Mouse (Mus musculus): ENCODE measurements around the gene Fam122b. TPM values are rescaled to one million over a fixed set of nuclear protein-coding genes. Genes with fewer than 3 reads are reported as not detected.

Gene Fam122b
- polyA plus RNA-seq, 1 experiment from 2014 or later = 9.0 TPM

DNA sequence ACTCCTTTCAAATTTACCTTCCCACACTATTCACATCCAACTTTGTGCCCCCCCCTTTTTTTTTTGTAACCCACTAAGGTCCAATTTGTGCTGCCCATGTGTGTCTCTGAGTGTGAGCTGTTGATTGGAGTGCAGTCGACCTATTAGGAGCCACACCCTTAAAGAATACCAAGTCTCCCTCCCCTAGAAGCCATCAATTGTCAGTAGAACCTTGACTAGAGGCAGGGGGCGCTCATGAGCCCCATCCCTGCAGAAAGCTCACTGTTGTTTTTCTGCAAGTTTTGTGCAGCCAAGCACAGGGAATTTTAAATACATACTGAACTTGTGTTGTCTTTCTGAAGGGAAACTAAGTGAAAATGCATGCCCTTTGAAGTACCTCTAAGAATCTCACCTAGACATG, 31.6 kb downstream of the Fam122b start:
- no peak for DNase-seq (ENCODE audit: low spot score, missing footprints)
- no peak for ATAC-seq (ENCODE audit: low FRiP score)
- no peak overlapping the region for H3K4me2 ChIP-seq
- H3K36me3 ChIP-seq (ENCODE audit: control insufficient read depth, insufficient read depth, low read length) = no peaks in the 10 kb centered on the region
- no peak overlapping the region for H3K4me3 ChIP-seq (ENCODE audit: low read depth, low read length)
- H3K9ac ChIP-seq (ENCODE audit: low read length) = no peak overlapping the region
- no peak overlapping the region for H3K27ac ChIP-seq (ENCODE audit: low read depth, low read length)
- WGBS = 21% methylated on average over 2 of the region's 2 CpGs
- H3K4me1 ChIP-seq (ENCODE audit: control insufficient read depth, insufficient read depth, low read length) = no peaks in the 10 kb centered on the region
- H3K27me3 ChIP-seq (ENCODE audit: control insufficient read depth, insufficient read depth, low read length) = no peaks in the 10 kb centered on the region
- no peaks in the 10 kb centered on the region for H3K9me3 ChIP-seq (ENCODE audit: control insufficient read depth, low read length)

DNA sequence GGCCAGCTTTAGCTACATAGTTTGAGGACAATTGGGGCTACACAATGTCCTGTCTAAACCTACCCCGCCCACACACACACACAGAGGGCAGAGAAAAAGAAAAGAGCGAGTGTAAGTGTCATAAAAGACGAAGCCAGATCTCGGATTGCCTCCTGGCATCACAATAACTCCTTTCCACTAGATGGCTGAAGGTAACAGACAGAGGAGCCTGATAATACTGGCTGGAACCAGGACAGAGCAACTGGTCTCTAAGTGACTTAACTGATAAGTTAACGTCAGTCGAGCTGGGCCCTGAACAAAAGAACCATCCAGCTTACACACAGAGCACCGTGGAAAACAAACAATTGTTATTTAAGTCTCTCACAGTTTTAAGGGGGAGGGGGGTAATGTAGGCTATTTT, 33.2 kb downstream of the Fam122b start:
- Histone ChIP-seq H3K27ac (ENCODE audit: low read depth, low read length) (no peak overlapping the region), H3K27me3 (ENCODE audit: control insufficient read depth, insufficient read depth, low read length) (no peaks in the 10 kb centered on the region), H3K9ac (ENCODE audit: low read length) (no peak overlapping the region), H3K4me1 (ENCODE audit: control insufficient read depth, insufficient read depth, low read length) (no peaks in the 10 kb centered on the region), H3K4me3 (ENCODE audit: low read depth, low read length) (no peak overlapping the region), H3K36me3 (ENCODE audit: control insufficient read depth, insufficient read depth, low read length) (no peaks in the 10 kb centered on the region), H3K9me3 (ENCODE audit: control insufficient read depth, low read length) (no peaks in the 10 kb centered on the region), H3K4me2 (no peak overlapping the region)
- ATAC-seq (ENCODE audit: low FRiP score) = no peak
- no peak for DNase-seq (ENCODE audit: low spot score, missing footprints)
- 38% methylated on average over 6 of the region's 7 CpGs for WGBS

DNA sequence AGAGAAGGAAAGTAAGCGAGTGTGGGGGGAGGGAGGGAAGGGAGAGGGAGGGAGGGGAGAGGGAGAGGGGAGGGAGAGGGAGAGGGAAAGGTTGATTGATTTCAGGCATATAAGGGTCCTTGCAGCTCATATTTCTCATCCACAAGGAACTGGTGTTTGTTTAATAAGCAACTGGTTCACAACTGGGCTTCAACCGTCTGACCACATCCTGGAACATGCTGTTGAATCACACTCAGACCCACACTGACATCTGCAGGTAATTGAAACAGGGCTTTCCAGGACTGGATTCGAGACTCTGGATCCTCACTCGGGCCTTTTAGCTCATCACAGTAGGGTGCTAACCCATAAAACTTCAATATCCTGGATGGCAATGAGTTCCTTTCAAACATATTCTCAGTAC, 35.9 kb downstream of the Fam122b start:
- Histone ChIP-seq H3K27ac (ENCODE audit: low read depth, low read length) (no peak overlapping the region), H3K4me2 (no peak overlapping the region), H3K4me3 (ENCODE audit: low read depth, low read length) (no peak overlapping the region), H3K9me3 (ENCODE audit: control insufficient read depth, low read length) (no peaks in the 10 kb centered on the region), H3K9ac (ENCODE audit: low read length) (no peak overlapping the region), H3K4me1 (ENCODE audit: control insufficient read depth, insufficient read depth, low read length) (no peaks in the 10 kb centered on the region), H3K36me3 (ENCODE audit: control insufficient read depth, insufficient read depth, low read length) (no peaks in the 10 kb centered on the region), H3K27me3 (ENCODE audit: control insufficient read depth, insufficient read depth, low read length) (no peaks in the 10 kb centered on the region)
- ATAC-seq (ENCODE audit: low FRiP score) (no peak), DNase-seq (ENCODE audit: low spot score, missing footprints) (no peak)
- 37% methylated on average over 4 of the region's 4 CpGs for WGBS

DNA sequence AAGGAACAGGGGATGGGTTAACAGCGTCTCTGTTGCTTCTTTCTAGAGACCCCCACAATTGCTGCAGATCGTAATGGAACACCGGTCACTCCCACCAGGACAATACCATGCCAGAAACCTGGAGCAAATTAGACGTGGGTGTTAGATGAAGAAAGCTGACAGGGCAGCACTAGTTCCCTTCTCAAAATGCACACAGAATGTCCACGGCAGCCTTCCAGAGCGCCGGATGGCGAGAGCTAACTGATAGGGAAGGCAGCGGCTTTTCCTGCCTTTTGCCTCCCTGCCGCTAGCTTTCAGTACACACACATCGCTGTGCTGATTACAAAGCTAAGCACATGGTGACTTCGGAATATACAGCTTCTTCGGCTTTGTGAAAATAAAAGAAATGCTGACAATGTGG, 37.6 kb downstream of the Fam122b start:
- Histone ChIP-seq H3K4me2 (peak overlapping the region; percentile 39), H3K4me3 (ENCODE audit: low read depth, low read length) (no peak overlapping the region), H3K9me3 (ENCODE audit: control insufficient read depth, low read length) (no peaks in the 10 kb centered on the region), H3K4me1 (ENCODE audit: control insufficient read depth, insufficient read depth, low read length) (no peaks in the 10 kb centered on the region), H3K9ac (ENCODE audit: low read length) (peak overlapping the region; percentile 9; the same call in 1 of the 2 replicates), H3K27me3 (ENCODE audit: control insufficient read depth, insufficient read depth, low read length) (no peaks in the 10 kb centered on the region), H3K36me3 (ENCODE audit: control insufficient read depth, insufficient read depth, low read length) (no peaks in the 10 kb centered on the region), H3K27ac (ENCODE audit: low read depth, low read length) (no peak overlapping the region)
- WGBS = 34% methylated on average over 13 of the region's 13 CpGs
- DNase-seq (ENCODE audit: low spot score, missing footprints) = peak; percentile 88
- ATAC-seq (ENCODE audit: low FRiP score) = no peak

DNA sequence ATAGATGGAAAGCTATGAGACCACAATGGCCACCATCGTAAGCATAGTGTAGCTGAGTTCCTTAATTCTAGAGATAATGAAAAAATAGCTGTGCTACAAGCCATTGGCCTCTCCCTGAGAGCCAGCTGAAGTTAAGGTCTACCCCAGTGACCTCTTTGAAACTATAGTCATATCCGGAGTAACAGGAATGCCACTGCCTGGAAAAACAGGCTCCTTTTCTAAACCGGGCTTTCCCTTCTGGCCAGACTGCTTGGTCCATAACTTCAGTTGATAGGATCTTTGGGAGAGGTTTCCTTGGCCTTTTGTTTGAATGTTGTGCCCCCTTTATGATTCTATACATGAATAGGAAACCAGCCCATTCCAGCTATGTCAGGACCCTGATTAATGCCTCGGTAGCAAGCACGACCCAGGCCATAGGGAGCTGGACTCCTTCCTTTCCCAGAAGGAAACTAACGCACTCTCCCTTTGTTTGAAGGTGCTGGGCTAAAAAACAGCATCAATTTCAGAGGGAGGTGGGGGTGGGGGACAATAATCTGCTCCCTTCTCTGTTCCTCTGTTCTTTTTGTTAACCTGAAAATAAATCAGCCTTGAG, 45.2 kb downstream of the Fam122b start:
- DNase-seq (ENCODE audit: low spot score, missing footprints) (no peak), ATAC-seq (ENCODE audit: low FRiP score) (no peak)
- H3K27ac ChIP-seq (ENCODE audit: low read depth, low read length) = no peak overlapping the region
- H3K4me2 ChIP-seq = no peak overlapping the region
- H3K9ac ChIP-seq (ENCODE audit: low read length) = no peak overlapping the region
- no peaks in the 10 kb centered on the region for H3K9me3 ChIP-seq (ENCODE audit: control insufficient read depth, low read length)
- no peaks in the 10 kb centered on the region for H3K27me3 ChIP-seq (ENCODE audit: control insufficient read depth, insufficient read depth, low read length)
- no peaks in the 10 kb centered on the region for H3K36me3 ChIP-seq (ENCODE audit: control insufficient read depth, insufficient read depth, low read length)
- WGBS = 61% methylated on average over 6 of the region's 6 CpGs
- H3K4me3 ChIP-seq (ENCODE audit: low read depth, low read length) = no peak overlapping the region
- H3K4me1 ChIP-seq (ENCODE audit: control insufficient read depth, insufficient read depth, low read length) = no peaks in the 10 kb centered on the region

DNA sequence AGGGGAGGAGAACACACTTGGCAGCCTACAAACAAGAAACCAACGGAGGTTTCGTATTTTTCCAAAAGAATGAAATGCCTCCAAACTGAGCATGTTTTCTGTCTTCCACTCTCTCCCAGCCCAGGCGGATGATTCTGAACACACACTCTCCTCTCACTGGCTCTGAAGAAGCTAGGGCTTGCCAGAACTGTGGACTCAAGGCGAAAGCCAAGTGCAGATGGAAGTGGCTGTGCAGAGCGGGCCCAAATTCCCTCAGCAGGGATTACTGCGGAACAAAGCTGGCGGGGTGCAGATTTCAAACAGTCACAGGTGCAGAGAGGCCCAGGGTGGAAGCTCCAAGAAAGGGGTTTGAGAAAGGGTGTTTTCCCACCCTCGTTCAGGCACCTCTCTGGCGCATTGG, 48.8 kb downstream of the Fam122b start:
- 81% methylated on average over 9 of the region's 9 CpGs for WGBS

DNA sequence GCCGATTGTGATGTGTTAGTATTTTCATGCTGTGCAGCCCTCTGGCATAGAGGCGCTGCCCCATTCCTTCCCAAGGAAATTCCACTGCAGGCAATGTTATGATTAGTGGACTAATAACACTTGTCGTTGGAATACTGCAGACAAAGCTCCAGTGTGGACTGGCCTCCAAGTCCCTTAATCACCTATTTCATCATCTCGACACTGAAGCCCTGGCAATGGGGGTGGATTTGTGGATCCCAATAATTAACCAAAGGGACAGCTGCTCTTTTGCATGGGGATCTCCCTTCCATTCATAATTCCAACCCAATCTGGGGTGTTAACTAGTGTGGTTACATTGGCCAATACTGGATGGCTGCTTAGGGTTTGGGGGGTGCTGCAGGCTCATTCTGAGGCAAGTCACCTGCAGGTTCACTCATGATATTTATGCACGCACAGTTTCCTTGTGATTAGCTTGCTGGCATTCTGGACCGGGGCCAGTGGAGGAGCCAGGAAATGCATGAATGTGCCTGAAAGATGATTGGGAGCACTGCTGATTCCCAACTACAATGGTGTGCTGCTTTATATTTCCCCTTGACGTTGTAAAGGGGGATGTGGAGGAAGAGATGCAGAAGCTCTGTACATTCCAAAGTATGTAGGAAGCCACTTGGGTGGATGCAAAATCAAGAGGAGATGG, 54.9 kb downstream of the Fam122b start:
- 84% methylated on average over 7 of the region's 7 CpGs for WGBS
- H3K9ac ChIP-seq (ENCODE audit: low read length) = no peak overlapping the region
- H3K36me3 ChIP-seq (ENCODE audit: control insufficient read depth, insufficient read depth, low read length) = no peaks in the 10 kb centered on the region
- no peak overlapping the region for H3K4me2 ChIP-seq
- H3K27me3 ChIP-seq (ENCODE audit: control insufficient read depth, insufficient read depth, low read length) = no peaks in the 10 kb centered on the region
- DNase-seq (ENCODE audit: low spot score, missing footprints) = no peak
- no peaks in the 10 kb centered on the region for H3K9me3 ChIP-seq (ENCODE audit: control insufficient read depth, low read length)
- no peak overlapping the region for H3K4me3 ChIP-seq (ENCODE audit: low read depth, low read length)
- H3K27ac ChIP-seq (ENCODE audit: low read depth, low read length) = no peak overlapping the region
- no peaks in the 10 kb centered on the region for H3K4me1 ChIP-seq (ENCODE audit: control insufficient read depth, insufficient read depth, low read length)
- ATAC-seq (ENCODE audit: low FRiP score) = no peak

More for the DNA sequence above, 48.8 kb downstream of the Fam122b start:
- DNase-seq (ENCODE audit: low spot score, missing footprints) = no peak
- H3K9ac ChIP-seq (ENCODE audit: low read length) = no peak overlapping the region
- H3K4me2 ChIP-seq = no peak overlapping the region
- H3K4me3 ChIP-seq (ENCODE audit: low read depth, low read length) = no peak overlapping the region
- no peaks in the 10 kb centered on the region for H3K9me3 ChIP-seq (ENCODE audit: control insufficient read depth, low read length)
- H3K36me3 ChIP-seq (ENCODE audit: control insufficient read depth, insufficient read depth, low read length) = no peaks in the 10 kb centered on the region
- H3K27me3 ChIP-seq (ENCODE audit: control insufficient read depth, insufficient read depth, low read length) = no peaks in the 10 kb centered on the region
- no peak overlapping the region for H3K27ac ChIP-seq (ENCODE audit: low read depth, low read length)
- ATAC-seq (ENCODE audit: low FRiP score) = no peak
- no peaks in the 10 kb centered on the region for H3K4me1 ChIP-seq (ENCODE audit: control insufficient read depth, insufficient read depth, low read length)

DNA sequence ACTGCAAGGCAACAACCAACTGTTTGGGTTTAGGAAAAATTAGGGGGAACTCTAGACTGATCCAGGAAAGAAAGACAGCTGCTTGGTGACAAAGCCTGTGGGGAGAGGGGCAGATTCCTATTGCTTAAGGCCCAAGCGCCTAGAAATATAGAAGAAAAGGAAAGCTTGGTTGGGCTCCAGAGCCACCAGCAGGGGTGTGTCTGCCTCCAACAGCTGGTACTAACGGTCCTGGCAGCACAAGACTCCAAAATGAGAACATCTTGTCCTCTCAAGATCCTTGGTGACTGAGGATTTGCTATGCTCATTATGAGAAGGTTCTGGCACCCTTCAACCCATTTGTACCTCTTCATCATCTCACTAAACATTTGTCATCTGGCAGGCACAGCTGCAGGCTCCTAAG, 55.8 kb downstream of the Fam122b start:
- DNase-seq (ENCODE audit: low spot score, missing footprints) = no peak
- WGBS = 73% methylated on average over 2 of the region's 2 CpGs
- Histone ChIP-seq H3K9ac (ENCODE audit: low read length) (no peak overlapping the region), H3K36me3 (ENCODE audit: control insufficient read depth, insufficient read depth, low read length) (no peaks in the 10 kb centered on the region), H3K9me3 (ENCODE audit: control insufficient read depth, low read length) (no peaks in the 10 kb centered on the region), H3K27me3 (ENCODE audit: control insufficient read depth, insufficient read depth, low read length) (no peaks in the 10 kb centered on the region), H3K4me2 (no peak overlapping the region), H3K4me1 (ENCODE audit: control insufficient read depth, insufficient read depth, low read length) (no peaks in the 10 kb centered on the region), H3K27ac (ENCODE audit: low read depth, low read length) (no peak overlapping the region), H3K4me3 (ENCODE audit: low read depth, low read length) (no peak overlapping the region)
- ATAC-seq (ENCODE audit: low FRiP score) = no peak

DNA sequence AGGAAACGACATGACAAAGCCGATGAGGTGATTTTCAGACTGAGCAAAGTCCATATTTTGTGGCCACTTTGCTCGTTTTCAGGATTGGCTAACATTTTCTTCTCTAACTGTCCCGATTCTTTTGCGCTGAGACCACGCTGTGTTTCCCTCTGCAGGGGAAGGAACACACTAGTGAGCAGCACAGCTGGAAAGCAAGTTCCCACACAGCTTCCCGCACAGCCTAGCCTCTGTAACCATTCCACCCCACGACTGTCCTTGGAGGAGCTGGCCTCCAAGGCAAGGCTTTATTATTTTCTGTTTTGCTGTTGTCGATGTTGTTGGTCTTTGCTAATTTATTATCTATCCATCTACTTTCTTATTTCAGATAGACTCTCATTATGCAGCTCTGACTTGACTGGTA, 57.1 kb downstream of the Fam122b start:
- Histone ChIP-seq H3K4me1 (ENCODE audit: control insufficient read depth, insufficient read depth, low read length) (no peaks in the 10 kb centered on the region), H3K36me3 (ENCODE audit: control insufficient read depth, insufficient read depth, low read length) (no peaks in the 10 kb centered on the region), H3K27ac (ENCODE audit: low read depth, low read length) (no peak overlapping the region), H3K4me2 (no peak overlapping the region), H3K27me3 (ENCODE audit: control insufficient read depth, insufficient read depth, low read length) (no peaks in the 10 kb centered on the region), H3K9ac (ENCODE audit: low read length) (no peak overlapping the region), H3K9me3 (ENCODE audit: control insufficient read depth, low read length) (no peaks in the 10 kb centered on the region), H3K4me3 (ENCODE audit: low read depth, low read length) (no peak overlapping the region)
- ATAC-seq (ENCODE audit: low FRiP score) (no peak), DNase-seq (ENCODE audit: low spot score, missing footprints) (no peak)
- 50% methylated on average over 9 of the region's 9 CpGs for WGBS
